ENCODE assay signal across 1 mouse cellular context in genomic region chr8:79292712-79293264, GRCm38 (mm10).
TF ChIP-seq lines count a peak whose summit lies in the region.

No protein-coding gene starts in this region.

TF ChIP-seq in MEL, 35 proteins besides CTCF, POLR2A, EP300 and RAD21 (continued from another document):
- TF ChIP-seq ZC3H11A (IDR thresholded peaks at IDR 0.05; ENCODE audit: low read depth, low read length) (no peak), MAFK (IDR thresholded peaks at IDR 0.05; ENCODE audit: borderline replicate concordance, low read depth, low read length) (no peak; the same call in 1 of the 2 replicates)
TF ChIP-seq in MEL: peak in this region for 8.
